Mouse (Mus musculus) MEL (cell line): Measurements from ENCODE around the gene Tmem219.

Experiments
- CTCF ChIP-seq, 3 experiments: IDR thresholded peaks in 2 of 3; conservative IDR thresholded peaks in 1 of 3; 2 replicates each; pipeline ENCODE4 v1.5.1; 2011 to 2012; ENCODE audit warnings: low read length in 3 of 3, low read depth in 2 of 3, mild to moderate bottlenecking in 2 of 3, improper control_type of control experiment in 1 of 3, inconsistent platforms in 1 of 3, mixed read lengths in 1 of 3, moderate library complexity in 1 of 3; ENCODE audit not compliant: control insufficient read depth in 1 of 3, insufficient read depth in 1 of 3, poor library complexity in 1 of 3, severe bottlenecking in 1 of 3
- ELF1 ChIP-seq: IDR thresholded peaks from 2 replicates; pipeline ENCODE4 v1.6.1; 2014; ENCODE audit warnings: low read depth, mild to moderate bottlenecking, inconsistent platforms, low read length, improper control_type of control experiment, moderate library complexity
- ETS1 ChIP-seq: IDR thresholded peaks from 2 replicates; pipeline ENCODE4 v1.6.1; 2012; ENCODE audit warnings: low read depth, mild to moderate bottlenecking, inconsistent platforms, low read length, improper control_type of control experiment, moderate library complexity
- KAT2A ChIP-seq: conservative IDR thresholded peaks from 2 replicates; pipeline ENCODE4 v1.6.1; 2012; ENCODE audit warnings: low read depth, low read length, improper control_type of control experiment, inconsistent platforms
- NRF1 ChIP-seq: IDR thresholded peaks from 2 replicates; pipeline ENCODE4 v1.6.1; 2014; ENCODE audit warnings: low read depth, mild to moderate bottlenecking, inconsistent platforms, low read length, improper control_type of control experiment, moderate library complexity; ENCODE audit not compliant: poor library complexity, insufficient read depth, severe bottlenecking
- POLR2A ChIP-seq, 2 experiments: IDR thresholded peaks; 2 replicates each; pipeline ENCODE4 v1.6.1; 2011 to 2012; ENCODE audit warnings: low read length in 2 of 2, mild to moderate bottlenecking in 2 of 2, control low read depth in 1 of 2, improper control_type of control experiment in 1 of 2, low read depth in 1 of 2, moderate library complexity in 1 of 2; ENCODE audit not compliant: control insufficient read depth in 1 of 2, insufficient read depth in 1 of 2, poor library complexity in 1 of 2
- POLR2AphosphoS5 ChIP-seq: IDR thresholded peaks from 2 replicates; pipeline ENCODE4 v1.6.1; 2012; ENCODE audit warnings: low read depth, borderline replicate concordance, mild to moderate bottlenecking, inconsistent platforms, low read length, moderate library complexity, mixed read lengths
- SMC3 ChIP-seq: IDR thresholded peaks from 2 replicates; pipeline ENCODE4 v1.6.1; 2011; ENCODE audit warnings: low read depth, low read length, improper control_type of control experiment
- TAL1 ChIP-seq: IDR thresholded peaks from 2 replicates; pipeline ENCODE4 v1.6.1; 2012; ENCODE audit warnings: mild to moderate bottlenecking, inconsistent platforms, low read length, moderate library complexity, mixed read lengths
- USF1 ChIP-seq: IDR thresholded peaks from 2 replicates; pipeline ENCODE4 v1.6.1; 2014; ENCODE audit warnings: low read depth, mild to moderate bottlenecking, inconsistent platforms, low read length, improper control_type of control experiment, moderate library complexity
- USF2 ChIP-seq, 2 experiments: IDR thresholded peaks; 2 replicates each; pipeline ENCODE4 v1.6.1; 2011 to 2012; ENCODE audit warnings: improper control_type of control experiment in 2 of 2, low read length in 2 of 2, borderline replicate concordance in 1 of 2, inconsistent platforms in 1 of 2, low read depth in 1 of 2, mild to moderate bottlenecking in 1 of 2; ENCODE audit not compliant: insufficient read depth in 1 of 2
- ZC3H11A ChIP-seq: IDR thresholded peaks from 2 replicates; pipeline ENCODE4 v1.6.1; 2012; ENCODE audit warnings: low read depth, mild to moderate bottlenecking, inconsistent platforms, low read length, improper control_type of control experiment
- ZKSCAN1 ChIP-seq: IDR thresholded peaks from 2 replicates; pipeline ENCODE4 v1.6.1; 2012; ENCODE audit warnings: low read depth, mild to moderate bottlenecking, inconsistent platforms, low read length, improper control_type of control experiment, moderate library complexity
- ZNF384 ChIP-seq: IDR thresholded peaks from 2 replicates; pipeline ENCODE4 v1.6.1; 2012; ENCODE audit warnings: low read depth, mild to moderate bottlenecking, inconsistent platforms, low read length, improper control_type of control experiment

DNA sequence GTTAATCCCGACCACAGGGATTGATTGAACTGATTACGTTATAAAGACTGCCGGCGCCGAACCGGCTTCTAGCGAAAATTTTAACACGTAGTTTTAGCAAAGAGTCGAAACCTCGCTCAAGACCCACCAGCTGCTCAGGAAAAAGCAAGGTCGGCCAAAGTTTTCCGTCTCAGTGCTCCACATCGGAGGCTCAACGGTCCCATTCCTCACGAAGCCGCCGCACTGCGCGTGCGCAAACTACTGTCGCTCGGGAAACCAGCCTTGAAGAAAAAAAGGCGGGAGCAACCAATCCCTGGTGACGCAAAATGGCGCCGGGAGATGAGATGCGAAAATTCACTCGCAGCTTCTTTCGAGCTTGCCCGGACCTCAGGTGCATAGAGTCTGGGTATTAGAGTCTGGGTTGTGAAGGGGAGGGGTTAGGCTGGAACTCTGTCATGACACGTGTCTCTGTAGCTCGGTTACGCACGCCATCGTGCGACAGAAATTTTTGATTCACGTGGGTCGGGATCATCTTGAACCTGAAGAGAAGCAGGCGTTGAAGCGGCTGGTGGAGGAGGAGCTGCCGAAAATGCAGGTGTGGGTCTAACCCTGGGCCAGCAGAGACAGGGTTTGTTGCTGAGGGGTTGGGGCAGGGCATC is 60.5 kb downstream of the Tmem219 start, which contains the start of gene Ino80e:
- TF ChIP-seq SMC3 = no peak
- TF ChIP-seq TAL1 = no peak
- TF ChIP-seq CTCF (IDR thresholded peaks at IDR 0.05 in 2 of 3, conservative IDR thresholded peaks at IDR 0.05 in 1 of 3; ENCODE audit: control insufficient read depth in 1 of 3, insufficient read depth in 1 of 3, low read depth in 2 of 3, low read length in 3 of 3, poor library complexity in 1 of 3, severe bottlenecking in 1 of 3) = no peak
- no peak for TF ChIP-seq USF2 (IDR thresholded peaks at IDR 0.05; ENCODE audit: borderline replicate concordance in 1 of 2, insufficient read depth in 1 of 2, low read depth in 1 of 2, low read length in 2 of 2)
- TF ChIP-seq ZKSCAN1 = no peak
- no peak for TF ChIP-seq ELF1
- peak; percentile 55 to 69; a peak in 3 of 4 replicates for TF ChIP-seq POLR2A (IDR thresholded peaks at IDR 0.05; ENCODE audit: control insufficient read depth in 1 of 2, insufficient read depth in 1 of 2, low read depth in 1 of 2, low read length in 2 of 2, poor library complexity in 1 of 2)
- peak; percentile 44; the same call in 1 of the 2 replicates for TF ChIP-seq USF1
- no peak for TF ChIP-seq KAT2A
- TF ChIP-seq POLR2AphosphoS5 = no peak
- no peak for TF ChIP-seq ZC3H11A
- peak; percentile 67 for TF ChIP-seq ZNF384
- peak; percentile 87 for TF ChIP-seq NRF1
- TF ChIP-seq ETS1 = no peak
